Mouse (Mus musculus): ENCODE measurements at regions not wholly inside any gene's neighbourhood (a gene's known extent, or its start where the extent isn't known, plus 50 kb on each side); places are given as distances from the start of the nearest gene placed in this dataset.
A peak's percentile ranks its signal among the peaks of the same experiment; 100 is the strongest.

DNA sequence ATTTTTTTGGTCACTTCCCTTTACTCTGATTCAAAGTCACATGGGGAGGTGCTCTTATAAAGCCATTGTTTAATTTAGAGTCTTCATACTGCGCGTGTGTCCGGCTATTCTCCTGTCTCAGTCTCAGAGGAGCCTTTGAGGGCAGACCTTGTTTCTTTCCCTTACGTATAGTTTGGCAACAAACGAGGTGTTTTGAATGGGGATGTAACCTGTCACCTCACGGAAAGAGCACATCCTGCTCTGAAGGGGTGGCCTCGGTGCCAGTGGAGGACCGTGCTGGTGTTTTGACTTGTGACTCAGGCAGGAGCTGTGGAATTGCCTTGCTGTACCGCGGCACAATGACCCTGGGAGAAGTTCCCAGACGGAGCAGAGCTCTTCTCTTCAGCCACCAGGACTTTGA, 146.7 kb downstream of the Dusp6 start:
- WGBS = 67% methylated on average over 11 of the region's 11 CpGs
- Histone ChIP-seq H3K27ac (replicated peaks; ENCODE audit: low read depth, low read length) (no peak overlapping the region), H3K4me1 (ENCODE audit: control insufficient read depth, insufficient read depth, low read length) (no peaks in the 10 kb centered on the region), H3K9me3 (ENCODE audit: control insufficient read depth, low read length) (no peaks in the 10 kb centered on the region; the same call in 1 of the 2 replicates), H3K4me2 (ENCODE audit: low read depth, severe bottlenecking) (no peak overlapping the region), H3K27me3 (ENCODE audit: control insufficient read depth, insufficient read depth, low read length) (no peaks in the 10 kb centered on the region), H3K9ac (ENCODE audit: low read length) (no peak overlapping the region), H3K4me3 (ENCODE audit: low read depth, low read length) (no peak overlapping the region), H3K36me3 (ENCODE audit: control insufficient read depth, insufficient read depth, low read length) (no peaks in the 10 kb centered on the region)
- no peak for ATAC-seq (ENCODE audit: insufficient number of reproducible peaks, low FRiP score, low TSS enrichment, low read depth)
- no peak for DNase-seq (ENCODE audit: low spot score)

GRCm38 (mm10) chr10:99410754-99411153, 147.7 kb downstream of the Dusp6 start:
- H3K4me3 ChIP-seq (ENCODE audit: low read depth, low read length) = no peak overlapping the region
- DNase-seq (ENCODE audit: low spot score) = no peak
- WGBS = 81% methylated on average over 3 of the region's 3 CpGs
- no peaks in the 10 kb centered on the region for H3K4me1 ChIP-seq (ENCODE audit: control insufficient read depth, insufficient read depth, low read length)
- no peak overlapping the region for H3K27ac ChIP-seq (replicated peaks; ENCODE audit: low read depth, low read length)
- H3K27me3 ChIP-seq (ENCODE audit: control insufficient read depth, insufficient read depth, low read length) = no peaks in the 10 kb centered on the region
- no peak overlapping the region for H3K4me2 ChIP-seq (ENCODE audit: low read depth, severe bottlenecking)
- no peak for ATAC-seq (ENCODE audit: insufficient number of reproducible peaks, low FRiP score, low TSS enrichment, low read depth)
- H3K9me3 ChIP-seq (ENCODE audit: control insufficient read depth, low read length) = no peaks in the 10 kb centered on the region; the same call in 1 of the 2 replicates
- H3K9ac ChIP-seq (ENCODE audit: low read length) = no peak overlapping the region
- no peaks in the 10 kb centered on the region for H3K36me3 ChIP-seq (ENCODE audit: control insufficient read depth, insufficient read depth, low read length)

DNA sequence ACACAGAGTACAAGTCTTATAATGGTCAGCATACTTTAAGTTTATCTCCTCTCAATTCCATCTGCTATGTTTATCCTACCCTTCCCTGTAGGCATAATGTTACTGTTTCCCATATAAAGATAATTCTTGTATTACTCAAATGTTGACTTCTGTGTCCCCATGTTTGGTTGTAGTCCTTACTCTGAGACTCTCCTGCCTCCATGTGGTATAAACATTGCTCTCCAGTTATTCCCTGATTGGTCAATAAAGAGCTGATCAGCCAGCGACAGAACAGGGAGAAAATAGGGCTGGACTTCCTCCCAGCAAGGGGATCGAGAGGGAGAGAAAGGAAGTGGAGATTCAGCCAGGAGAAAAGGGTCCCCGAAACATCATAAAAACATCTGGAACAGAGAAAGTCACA, 150.4 kb downstream of the Dusp6 start:
- Histone ChIP-seq H3K9me3 (ENCODE audit: control insufficient read depth, low read length) (no peaks in the 10 kb centered on the region; the same call in 1 of the 2 replicates), H3K4me2 (ENCODE audit: low read depth, severe bottlenecking) (no peak overlapping the region), H3K36me3 (ENCODE audit: control insufficient read depth, insufficient read depth, low read length) (no peaks in the 10 kb centered on the region), H3K27ac (replicated peaks; ENCODE audit: low read depth, low read length) (no peak overlapping the region), H3K4me3 (ENCODE audit: low read depth, low read length) (no peak overlapping the region), H3K4me1 (ENCODE audit: control insufficient read depth, insufficient read depth, low read length) (no peaks in the 10 kb centered on the region), H3K9ac (ENCODE audit: low read length) (no peak overlapping the region), H3K27me3 (ENCODE audit: control insufficient read depth, insufficient read depth, low read length) (no peaks in the 10 kb centered on the region)
- 88% methylated on average over 3 of the region's 3 CpGs for WGBS
- no peak for DNase-seq (ENCODE audit: low spot score)
- no peak for ATAC-seq (ENCODE audit: insufficient number of reproducible peaks, low FRiP score, low TSS enrichment, low read depth)

DNA sequence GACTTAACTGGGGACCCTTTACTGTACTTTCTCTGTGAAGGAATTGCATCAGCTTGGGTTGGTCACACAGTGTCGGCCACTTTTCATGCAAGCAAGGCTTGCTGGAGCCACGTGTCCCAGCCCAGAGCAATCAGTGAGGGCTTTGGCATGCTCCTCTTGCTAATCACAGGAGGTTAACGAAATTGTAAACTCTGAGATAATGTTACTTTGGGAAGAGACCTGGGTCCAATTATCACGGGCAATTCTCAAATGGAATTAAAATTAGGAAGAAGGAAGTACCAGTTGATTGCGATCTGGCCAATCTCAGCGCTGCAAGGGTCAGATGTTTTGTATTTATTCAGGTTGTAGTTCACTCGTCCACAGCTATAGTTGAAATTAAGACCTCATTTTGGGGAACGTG, 153.2 kb downstream of the Dusp6 start:
- H3K9me3 ChIP-seq (ENCODE audit: control insufficient read depth, low read length) = no peaks in the 10 kb centered on the region
- H3K36me3 ChIP-seq (ENCODE audit: control insufficient read depth, insufficient read depth, low read length) = no peaks in the 10 kb centered on the region
- no peak overlapping the region for H3K4me2 ChIP-seq (ENCODE audit: low read depth, severe bottlenecking)
- H3K27ac ChIP-seq (replicated peaks; ENCODE audit: low read depth, low read length) = no peak overlapping the region
- peak; percentile 32 for DNase-seq (ENCODE audit: low spot score)
- H3K27me3 ChIP-seq (ENCODE audit: control insufficient read depth, insufficient read depth, low read length) = no peaks in the 10 kb centered on the region
- no peak overlapping the region for H3K9ac ChIP-seq (ENCODE audit: low read length)
- no peak overlapping the region for H3K4me3 ChIP-seq (ENCODE audit: low read depth, low read length)
- no peak for ATAC-seq (ENCODE audit: insufficient number of reproducible peaks, low FRiP score, low TSS enrichment, low read depth)
- no peaks in the 10 kb centered on the region for H3K4me1 ChIP-seq (ENCODE audit: control insufficient read depth, insufficient read depth, low read length)
- WGBS = 9% methylated on average over 8 of the region's 8 CpGs

- no peak for DNase-seq (ENCODE audit: low spot score)
- no peak overlapping the region for H3K9ac ChIP-seq (ENCODE audit: low read length)
- no peaks in the 10 kb centered on the region for H3K27me3 ChIP-seq (ENCODE audit: control insufficient read depth, insufficient read depth, low read length)
- no peaks in the 10 kb centered on the region for H3K4me1 ChIP-seq (ENCODE audit: control insufficient read depth, insufficient read depth, low read length)
- no peaks in the 10 kb centered on the region for H3K36me3 ChIP-seq (ENCODE audit: control insufficient read depth, insufficient read depth, low read length)
- H3K27ac ChIP-seq (replicated peaks; ENCODE audit: low read depth, low read length) = no peak overlapping the region
- no peak for ATAC-seq (ENCODE audit: insufficient number of reproducible peaks, low FRiP score, low TSS enrichment, low read depth)
- H3K9me3 ChIP-seq (ENCODE audit: control insufficient read depth, low read length) = no peaks in the 10 kb centered on the region
- no peak overlapping the region for H3K4me2 ChIP-seq (ENCODE audit: low read depth, severe bottlenecking)
- 37% methylated on average over 3 of the region's 3 CpGs for WGBS
- no peak overlapping the region for H3K4me3 ChIP-seq (ENCODE audit: low read depth, low read length)
Measured at GRCm38 (mm10) chr10:99416896-99417479, 154.0 kb downstream of the Dusp6 start.

GRCm38 (mm10) chr10:99417591-99417990, 154.6 kb downstream of the Dusp6 start:
- Histone ChIP-seq H3K27me3 (ENCODE audit: control insufficient read depth, insufficient read depth, low read length) (no peaks in the 10 kb centered on the region), H3K9me3 (ENCODE audit: control insufficient read depth, low read length) (no peaks in the 10 kb centered on the region), H3K27ac (replicated peaks; ENCODE audit: low read depth, low read length) (no peak overlapping the region), H3K36me3 (ENCODE audit: control insufficient read depth, insufficient read depth, low read length) (no peaks in the 10 kb centered on the region), H3K9ac (ENCODE audit: low read length) (no peak overlapping the region), H3K4me3 (ENCODE audit: low read depth, low read length) (no peak overlapping the region), H3K4me1 (ENCODE audit: control insufficient read depth, insufficient read depth, low read length) (no peaks in the 10 kb centered on the region), H3K4me2 (ENCODE audit: low read depth, severe bottlenecking) (no peak overlapping the region)
- no peak for DNase-seq (ENCODE audit: low spot score)
- 51% methylated on average over 7 of the region's 7 CpGs for WGBS
- ATAC-seq (ENCODE audit: insufficient number of reproducible peaks, low FRiP score, low TSS enrichment, low read depth) = no peak

- H3K27ac ChIP-seq (replicated peaks; ENCODE audit: low read depth, low read length) = no peak overlapping the region
- DNase-seq (ENCODE audit: low spot score) = no peak
- ATAC-seq (ENCODE audit: insufficient number of reproducible peaks, low FRiP score, low TSS enrichment, low read depth) = no peak
Measured at GRCm38 (mm10) chr10:99418497-99418896, 155.5 kb downstream of the Dusp6 start.

GRCm38 (mm10) chr10:99419532-99419931, 156.5 kb downstream of the Dusp6 start:
- H3K27ac ChIP-seq (replicated peaks; ENCODE audit: low read depth, low read length) = no peak overlapping the region
- no peak overlapping the region for H3K4me3 ChIP-seq (ENCODE audit: low read depth, low read length)
- H3K9ac ChIP-seq (ENCODE audit: low read length) = no peak overlapping the region
- 77% methylated on average over 7 of the region's 7 CpGs for WGBS
- no peaks in the 10 kb centered on the region for H3K36me3 ChIP-seq (ENCODE audit: control insufficient read depth, insufficient read depth, low read length)
- no peak for ATAC-seq (ENCODE audit: insufficient number of reproducible peaks, low FRiP score, low TSS enrichment, low read depth)
- no peak for DNase-seq (ENCODE audit: low spot score)
- H3K9me3 ChIP-seq (ENCODE audit: control insufficient read depth, low read length) = no peaks in the 10 kb centered on the region
- H3K4me2 ChIP-seq (ENCODE audit: low read depth, severe bottlenecking) = no peak overlapping the region
- H3K27me3 ChIP-seq (ENCODE audit: control insufficient read depth, insufficient read depth, low read length) = no peaks in the 10 kb centered on the region
- no peaks in the 10 kb centered on the region for H3K4me1 ChIP-seq (ENCODE audit: control insufficient read depth, insufficient read depth, low read length)

More at GRCm38 (mm10) chr10:99418497-99418896, 155.5 kb downstream of the Dusp6 start:
- Histone ChIP-seq H3K4me1 (ENCODE audit: control insufficient read depth, insufficient read depth, low read length) (no peaks in the 10 kb centered on the region), H3K9me3 (ENCODE audit: control insufficient read depth, low read length) (no peaks in the 10 kb centered on the region), H3K4me3 (ENCODE audit: low read depth, low read length) (no peak overlapping the region), H3K4me2 (ENCODE audit: low read depth, severe bottlenecking) (no peak overlapping the region), H3K27me3 (ENCODE audit: control insufficient read depth, insufficient read depth, low read length) (no peaks in the 10 kb centered on the region), H3K9ac (ENCODE audit: low read length) (no peak overlapping the region), H3K36me3 (ENCODE audit: control insufficient read depth, insufficient read depth, low read length) (no peaks in the 10 kb centered on the region)

- Histone ChIP-seq H3K4me2 (ENCODE audit: low read depth, severe bottlenecking) (no peak overlapping the region), H3K9me3 (ENCODE audit: control insufficient read depth, low read length) (no peaks in the 10 kb centered on the region), H3K27me3 (ENCODE audit: control insufficient read depth, insufficient read depth, low read length) (no peaks in the 10 kb centered on the region), H3K4me3 (ENCODE audit: low read depth, low read length) (no peak overlapping the region), H3K9ac (ENCODE audit: low read length) (no peak overlapping the region), H3K27ac (replicated peaks; ENCODE audit: low read depth, low read length) (no peak overlapping the region), H3K4me1 (ENCODE audit: control insufficient read depth, insufficient read depth, low read length) (no peaks in the 10 kb centered on the region), H3K36me3 (ENCODE audit: control insufficient read depth, insufficient read depth, low read length) (no peaks in the 10 kb centered on the region)
- DNase-seq (ENCODE audit: low spot score) = no peak
- no peak for ATAC-seq (ENCODE audit: insufficient number of reproducible peaks, low FRiP score, low TSS enrichment, low read depth)
- 94% methylated on average over 5 of the region's 5 CpGs for WGBS
Measured at GRCm38 (mm10) chr10:99423406-99423805, 160.4 kb downstream of the Dusp6 start.

Data from limb, embryonic 11.5 days (tissue).